Mouse (Mus musculus) frontal cortex, postnatal 36 days (tissue): ENCODE results near the gene Gm21891.
"Not testable (repeated sequence)": the region's sequence is repeated elsewhere in the genome, so short reads cannot be mapped to it uniquely, and the experiment has no call there.

ENCODE experiments used
- DNase-seq, 2 experiments: peaks; one replicate each; pipeline ENCODE4 v3.0.0; 2022; ENCODE audit warnings: low spot score in 2 of 2

Gm21891 gene

DNA sequence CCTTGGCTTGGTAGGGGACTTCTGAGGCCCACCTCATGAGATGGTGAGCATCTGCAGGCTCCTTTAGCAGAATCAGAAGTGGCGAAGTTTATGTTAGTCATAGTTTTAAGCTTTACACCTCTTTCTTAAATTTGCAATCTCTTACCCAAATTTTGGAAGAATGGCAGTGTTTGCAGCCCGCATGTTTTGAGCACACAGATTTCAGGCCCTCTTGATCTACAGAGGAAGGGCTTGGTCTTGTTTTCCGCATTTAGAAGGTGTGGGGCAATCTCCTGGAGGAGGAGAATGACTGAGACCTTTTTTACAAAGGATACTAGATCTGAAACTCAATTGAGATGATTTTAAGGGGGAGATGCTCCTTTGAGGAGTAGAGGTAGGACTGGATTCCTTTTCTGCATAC is at the start of gene Gm21891:
Gene Gm21891 (minus strand): TSS at position 101 of the 400 bp plus-strand sequence.
- DNase-seq: not testable (repeated sequence)

DNA sequence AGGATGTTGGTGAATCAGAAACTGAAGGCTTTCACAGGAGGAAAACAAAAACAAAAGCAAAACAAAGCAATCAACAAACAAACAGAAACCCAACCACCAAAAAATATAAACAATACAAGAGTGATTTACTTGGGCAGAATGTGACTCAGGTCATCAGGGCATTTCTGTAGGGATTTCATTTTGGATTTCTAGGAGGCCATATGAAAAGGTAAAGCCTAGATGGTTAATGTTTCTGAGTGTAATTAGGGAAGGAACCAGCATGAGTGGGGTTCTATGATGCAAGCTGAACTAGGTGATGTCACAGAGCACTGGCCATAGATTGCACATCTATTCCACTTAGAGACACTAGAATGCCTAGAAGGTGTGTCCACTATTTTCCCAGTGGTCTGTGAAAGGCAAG is 28.4 kb upstream of the Gm21891 start, which contains the start of gene Gm21425:
Gene Gm21425 (plus strand): TSS at position 301 of the 400 bp plus-strand sequence.
- DNase-seq: not testable (repeated sequence)
